Mouse (Mus musculus) midbrain, embryonic 11.5 days (tissue): Measurements from ENCODE around the gene Adgrb3. TPM values are rescaled to one million over a fixed set of nuclear protein-coding genes. Genes with fewer than 3 reads are reported as not detected.
"Not testable (repeated sequence)": the region's sequence is repeated elsewhere in the genome, so short reads cannot be mapped to it uniquely, and the experiment has no call there.

Source experiments
- ATAC-seq: fragments of 200-750 bp; cut with Nextera tagmentation; 2 replicates; pipeline ENCODE4 v1.8.0; 2017; ENCODE audit warnings: moderate TSS enrichment, moderate library complexity; ENCODE audit not compliant: low FRiP score
- DNase-seq: peaks from one replicate; pipeline ENCODE4 v3.0.0; 2015; ENCODE audit warnings: low spot score; ENCODE audit errors: missing footprints
- H3K27ac ChIP-seq: fragments of 300-500 bp; sonication (generic); 2 replicates; pipeline ENCODE4 v1.5.1; 2014; ENCODE audit warnings: low read depth, low read length
- H3K27me3 ChIP-seq: fragments of 300-500 bp; sonication (generic); 2 replicates; pipeline ENCODE4 v1.6.1; 2014; ENCODE audit warnings: mild to moderate bottlenecking, low read length, moderate library complexity, mixed read lengths; ENCODE audit not compliant: control insufficient read depth, insufficient read depth
- H3K36me3 ChIP-seq: fragments of 300-500 bp; sonication (generic); 2 replicates; pipeline ENCODE4 v1.6.1; 2014; ENCODE audit warnings: mild to moderate bottlenecking, low read length, moderate library complexity, mixed read lengths; ENCODE audit not compliant: control insufficient read depth, insufficient read depth
- H3K4me1 ChIP-seq: fragments of 300-500 bp; sonication (generic); 2 replicates; pipeline ENCODE4 v1.6.1; 2014; ENCODE audit warnings: low read length; ENCODE audit not compliant: control insufficient read depth, insufficient read depth
- H3K4me2 ChIP-seq: fragments of 300-500 bp; sonication (generic); 2 replicates; pipeline ENCODE4 v1.6.1; 2014; ENCODE audit warnings: mild to moderate bottlenecking, moderate library complexity
- H3K4me3 ChIP-seq: fragments of 300-500 bp; sonication (generic); 2 replicates; pipeline ENCODE4 v1.5.1; 2014; ENCODE audit warnings: low read depth, low read length
- H3K9ac ChIP-seq: fragments of 300-500 bp; sonication (generic); 2 replicates; pipeline ENCODE4 v1.6.1; 2014; ENCODE audit warnings: low read length
- H3K9me3 ChIP-seq: fragments of 300-500 bp; sonication (generic); 2 replicates; pipeline ENCODE4 v1.6.1; 2016; ENCODE audit warnings: low read length; ENCODE audit not compliant: control insufficient read depth
- WGBS: fragments of 180-500 bp; shearing (Covaris S2); extraction: QIAGEN DNeasy Blood & Tissue Kit; methylation state at CpG from one replicate; pipeline ENCODE4 v1.1.7; 2014; 5-methylcytosine and 5-hydroxymethylcytosine counted together
- polyA plus RNA-seq: library from polyadenylated mRNA; unstranded; fragments of >200 nt; fragmentation: Nextera tagmentation; extraction: Ambion mirVana; gene quantifications from 2 replicates; pipeline ENCODE4 v1.2.1, GENCODE M21; 2014

The Adgrb3 gene
- polyA plus RNA-seq, 1 experiment from 2014 or later = 11.5 TPM

DNA sequence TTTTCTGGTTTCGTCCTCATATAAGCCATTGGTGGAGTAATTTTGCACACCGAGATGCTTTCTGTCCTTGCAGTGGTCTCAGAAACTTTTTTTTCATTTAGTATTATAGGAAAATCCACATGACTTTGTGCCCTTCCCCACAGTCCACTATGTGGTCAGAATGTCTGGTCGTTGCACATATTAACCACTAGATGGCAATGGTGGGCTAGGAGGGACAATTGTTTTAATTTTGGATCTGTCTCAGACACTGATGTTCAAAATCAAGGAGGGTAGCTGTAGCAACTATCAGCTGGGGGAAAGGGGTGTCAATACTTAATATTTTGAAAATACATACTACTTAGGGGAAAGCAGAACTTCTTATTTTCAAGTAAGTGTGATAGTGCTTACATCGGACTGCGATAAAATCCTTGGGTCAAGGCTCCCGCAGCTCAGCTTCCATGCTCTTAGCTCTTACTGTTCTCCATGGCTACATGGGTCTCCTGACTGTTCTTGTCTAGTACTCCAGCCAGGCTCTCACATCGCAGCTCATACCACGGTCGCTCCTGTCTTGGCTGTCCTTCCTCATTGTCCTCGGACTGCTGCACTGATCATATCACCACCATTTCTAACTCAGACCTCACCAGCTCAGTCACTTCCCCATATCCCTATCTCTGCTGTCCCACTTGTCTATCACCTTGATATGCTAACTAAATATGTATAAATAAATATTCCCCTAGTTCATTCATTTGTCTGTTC is 319.0 kb downstream of the Adgrb3 start:
- Histone ChIP-seq H3K27me3 (no peaks in the 10 kb centered on the region), H3K4me3 (no peak overlapping the region), H3K9me3 (no peaks in the 10 kb centered on the region), H3K4me1 (no peaks in the 10 kb centered on the region), H3K27ac (no peak overlapping the region), H3K4me2 (no peak overlapping the region), H3K9ac (no peak overlapping the region), H3K36me3 (no peaks in the 10 kb centered on the region)
- ATAC-seq = peak; percentile 82
- 63% methylated on average over 10 of the region's 10 CpGs for WGBS
- peak; percentile 91 for DNase-seq

DNA sequence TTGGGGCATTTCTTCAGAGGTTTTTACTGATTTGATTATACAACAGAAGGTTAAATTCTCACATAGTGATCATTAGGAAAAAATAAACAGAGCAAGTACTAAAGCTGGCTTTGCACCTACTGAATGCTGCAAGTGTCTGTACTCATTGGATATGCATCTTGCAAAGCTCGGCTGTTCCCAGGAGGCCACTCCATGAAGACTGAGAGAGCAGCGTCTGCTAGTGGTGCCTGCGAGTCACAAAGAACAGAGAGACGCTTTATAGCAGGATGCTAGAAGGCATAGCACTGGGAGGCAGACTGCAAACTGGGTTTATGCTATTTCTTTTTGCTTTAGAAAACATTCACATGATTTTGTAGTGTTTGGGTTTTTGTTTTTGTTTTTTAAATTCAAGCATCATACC is 325.2 kb downstream of the Adgrb3 start:
- ATAC-seq = peak; percentile 83; the same call in 1 of the 2 replicates
- Histone ChIP-seq H3K27ac (no peak overlapping the region), H3K27me3 (no peaks in the 10 kb centered on the region), H3K4me2 (no peak overlapping the region), H3K9me3 (no peaks in the 10 kb centered on the region), H3K4me1 (no peaks in the 10 kb centered on the region), H3K4me3 (no peak overlapping the region), H3K36me3 (no peaks in the 10 kb centered on the region), H3K9ac (no peak overlapping the region)
- no peak for DNase-seq
- 21% methylated on average over 4 of the region's 4 CpGs for WGBS

DNA sequence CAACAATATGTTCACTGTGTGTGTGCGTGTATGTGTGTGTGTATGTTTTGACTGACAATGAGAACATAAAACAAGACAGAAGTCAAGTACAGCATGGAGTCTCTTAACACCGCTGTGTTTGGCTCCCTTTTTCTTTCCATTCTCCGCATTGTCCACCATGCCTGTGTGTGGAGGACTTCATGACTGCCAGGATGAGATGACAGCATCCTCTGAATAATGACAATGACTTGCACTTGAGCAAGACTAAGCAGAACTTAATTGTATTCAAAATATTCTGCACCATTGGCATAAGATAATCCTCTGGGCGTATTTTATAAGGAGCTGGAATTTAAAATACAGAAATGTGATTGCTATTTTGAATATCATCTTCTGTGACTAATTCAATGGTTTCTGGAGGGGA is 326.0 kb downstream of the Adgrb3 start:
- ATAC-seq = no peak
- DNase-seq = no peak
- no peaks in the 10 kb centered on the region for H3K36me3 ChIP-seq
- no peak overlapping the region for H3K9ac ChIP-seq
- 69% methylated on average over 4 of the region's 4 CpGs for WGBS
- no peak overlapping the region for H3K4me2 ChIP-seq
- H3K9me3 ChIP-seq = no peaks in the 10 kb centered on the region
- H3K4me3 ChIP-seq = no peak overlapping the region
- H3K4me1 ChIP-seq = no peaks in the 10 kb centered on the region
- no peak overlapping the region for H3K27ac ChIP-seq
- H3K27me3 ChIP-seq = no peaks in the 10 kb centered on the region

DNA sequence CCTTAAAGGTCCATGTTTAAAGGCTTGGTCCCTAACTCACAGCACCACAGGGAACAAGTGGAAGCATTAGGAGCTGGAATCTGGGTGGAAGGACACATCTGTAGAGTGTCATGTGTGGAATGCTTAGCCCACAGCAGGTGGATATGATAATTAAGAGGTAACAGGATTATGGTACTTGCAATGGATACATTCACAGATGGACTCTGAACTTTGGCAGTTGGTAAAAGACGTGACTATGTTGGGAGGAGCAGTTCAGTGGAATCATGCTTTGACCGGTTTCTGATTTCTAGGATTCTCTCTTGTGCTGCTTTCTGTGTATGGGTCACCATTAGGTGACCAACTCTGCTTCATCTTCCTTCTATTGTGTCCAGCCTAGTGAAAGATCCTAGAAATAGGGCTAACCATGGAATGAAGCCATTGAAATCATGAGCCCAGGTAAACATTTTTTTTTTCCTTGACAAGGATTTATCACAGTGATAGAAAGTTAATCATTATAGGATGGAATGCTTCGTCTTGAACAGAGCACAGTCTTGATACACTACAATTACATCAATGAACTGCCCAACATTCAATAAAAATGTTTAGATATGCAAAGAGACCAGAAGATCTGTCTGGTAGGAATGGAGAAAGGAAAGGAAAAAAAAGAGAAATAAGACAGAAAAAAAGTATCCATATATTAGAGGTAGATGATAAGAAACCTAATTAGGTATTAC is 334.1 kb downstream of the Adgrb3 start:
- ATAC-seq (no peak), DNase-seq (no peak)
- Histone ChIP-seq H3K27me3 (no peaks in the 10 kb centered on the region), H3K36me3 (no peaks in the 10 kb centered on the region), H3K9me3 (no peaks in the 10 kb centered on the region), H3K27ac (no peak overlapping the region), H3K4me3 (no peak overlapping the region), H3K4me2 (no peak overlapping the region), H3K9ac (no peak overlapping the region), H3K4me1 (no peaks in the 10 kb centered on the region)
- 84% methylated on average over 3 of the region's 3 CpGs for WGBS

DNA sequence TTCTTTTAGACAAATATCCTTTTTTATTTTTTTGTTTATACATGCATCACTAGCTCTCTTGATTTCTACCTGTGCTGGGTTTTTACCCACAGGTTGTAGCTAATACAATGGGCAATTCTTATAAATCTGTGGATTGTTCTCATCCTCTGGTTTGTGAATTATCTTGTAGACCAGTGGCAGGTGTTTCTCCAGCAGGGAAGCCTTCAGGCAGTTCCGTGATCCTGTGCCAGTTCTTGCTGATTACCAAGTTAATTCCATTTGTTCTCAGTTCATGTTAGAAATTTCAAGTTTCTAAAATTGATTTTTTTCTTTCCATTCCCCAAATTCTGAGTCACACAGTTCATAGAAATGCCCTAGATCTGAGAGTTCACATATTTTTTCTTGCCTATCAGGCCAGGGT is 338.0 kb downstream of the Adgrb3 start:
- Histone ChIP-seq H3K27me3 (no peaks in the 10 kb centered on the region), H3K27ac (no peak overlapping the region), H3K4me3 (no peak overlapping the region), H3K36me3 (no peaks in the 10 kb centered on the region), H3K9ac (no peak overlapping the region), H3K4me2 (no peak overlapping the region), H3K4me1 (no peaks in the 10 kb centered on the region), H3K9me3 (no peaks in the 10 kb centered on the region)
- no peak for DNase-seq
- ATAC-seq = no peak
- 85% methylated on average over 1 of the region's 1 CpGs for WGBS

DNA sequence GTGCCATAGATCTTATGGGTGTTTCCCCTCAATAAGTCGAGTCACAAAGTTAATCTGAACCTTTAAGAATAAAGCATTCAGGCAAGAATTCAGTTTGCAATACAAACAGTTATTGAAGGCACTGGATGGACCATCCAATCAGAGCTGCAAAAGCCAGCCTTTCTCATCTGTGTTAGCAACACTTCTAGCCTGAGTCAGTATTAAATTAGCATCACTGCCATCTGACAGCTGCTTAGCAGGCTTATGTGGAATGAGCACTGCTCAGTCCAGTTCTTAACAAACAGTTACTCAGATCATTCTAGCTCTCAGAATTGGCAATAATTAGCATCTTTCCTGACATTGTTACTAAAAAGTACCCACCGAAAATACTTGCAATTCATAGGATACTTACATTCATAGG is 339.3 kb downstream of the Adgrb3 start:
- no peak overlapping the region for H3K4me2 ChIP-seq
- ATAC-seq (no peak), DNase-seq (no peak)
- 89% methylated on average over 2 of the region's 2 CpGs for whole genome bisulfite sequencing
- no peaks in the 10 kb centered on the region for H3K4me1 ChIP-seq
- no peaks in the 10 kb centered on the region for H3K9me3 ChIP-seq
- H3K4me3 ChIP-seq = no peak overlapping the region
- no peaks in the 10 kb centered on the region for H3K27me3 ChIP-seq
- H3K36me3 ChIP-seq = no peaks in the 10 kb centered on the region
- H3K9ac ChIP-seq = no peak overlapping the region
- H3K27ac ChIP-seq = no peak overlapping the region

DNA sequence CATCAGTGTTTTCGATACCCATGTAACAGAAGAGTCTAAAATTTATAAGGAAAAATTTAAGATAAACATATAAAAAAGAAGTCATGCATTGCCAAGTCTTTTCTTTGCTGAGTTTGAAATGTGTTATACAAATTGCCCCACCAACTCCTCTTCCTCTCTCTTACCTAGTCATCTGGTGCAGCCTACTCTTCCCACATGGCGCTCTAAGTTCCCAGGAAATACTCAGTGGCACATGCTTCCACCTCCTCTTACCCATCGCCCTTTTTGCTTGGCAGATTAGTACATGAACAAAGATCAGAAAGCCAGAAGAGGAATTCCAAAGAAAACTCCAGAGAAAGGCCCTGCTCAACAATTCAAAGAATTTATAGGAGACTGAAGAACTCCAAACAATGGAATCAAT is 353.8 kb downstream of the Adgrb3 start:
- H3K27me3 ChIP-seq = no peaks in the 10 kb centered on the region
- no peak overlapping the region for H3K4me2 ChIP-seq
- no peaks in the 10 kb centered on the region for H3K9me3 ChIP-seq
- no peak overlapping the region for H3K9ac ChIP-seq
- DNase-seq (no peak), ATAC-seq (no peak)
- no peaks in the 10 kb centered on the region for H3K36me3 ChIP-seq
- H3K4me1 ChIP-seq = no peaks in the 10 kb centered on the region
- no peak overlapping the region for H3K27ac ChIP-seq
- WGBS = 68% methylated on average over 3 of the region's 3 CpGs
- no peak overlapping the region for H3K4me3 ChIP-seq

DNA sequence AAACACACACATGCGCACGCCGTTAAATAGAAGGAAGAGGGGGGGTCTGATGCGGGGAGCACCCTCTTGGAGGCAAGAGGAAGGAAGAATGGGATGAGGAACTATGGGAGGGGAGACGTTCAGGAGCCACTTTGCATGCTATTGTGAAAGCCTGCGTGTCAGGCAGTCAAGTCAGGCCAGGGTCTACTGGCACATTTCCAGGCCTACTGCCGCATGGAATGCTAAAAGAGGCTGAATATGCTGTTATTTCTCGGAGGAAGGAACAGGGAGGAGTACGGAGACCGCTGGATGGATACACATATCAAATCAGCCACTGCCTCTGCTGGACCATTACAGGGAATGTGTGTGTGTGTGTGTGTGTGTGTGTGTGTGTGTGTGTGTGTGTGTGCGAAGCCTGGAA is 355.0 kb downstream of the Adgrb3 start:
- H3K9ac ChIP-seq = no peak overlapping the region
- no peak for DNase-seq
- no peak overlapping the region for H3K4me3 ChIP-seq
- 89% methylated on average over 11 of the region's 11 CpGs for WGBS
- no peaks in the 10 kb centered on the region for H3K9me3 ChIP-seq
- no peaks in the 10 kb centered on the region for H3K36me3 ChIP-seq
- no peaks in the 10 kb centered on the region for H3K4me1 ChIP-seq
- no peak overlapping the region for H3K27ac ChIP-seq
- no peak overlapping the region for H3K4me2 ChIP-seq
- no peaks in the 10 kb centered on the region for H3K27me3 ChIP-seq
- no peak for ATAC-seq

DNA sequence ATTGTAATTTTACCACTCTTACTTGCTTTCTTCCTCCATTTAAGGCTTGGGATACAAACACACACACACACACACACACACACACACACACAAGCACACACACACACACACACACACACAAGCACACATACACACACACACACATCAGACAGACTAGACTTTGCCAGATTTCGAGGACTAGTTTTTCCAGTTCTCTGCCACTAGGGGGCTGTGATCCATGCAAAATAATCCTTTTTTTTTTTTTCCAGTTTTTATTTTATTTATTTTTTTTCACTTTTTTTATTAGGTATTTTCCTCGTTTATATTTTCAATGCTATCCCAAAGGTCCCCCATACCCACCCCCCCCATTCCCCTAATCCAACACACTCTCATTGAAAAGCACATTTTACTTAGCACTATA is 357.9 kb downstream of the Adgrb3 start:
- H3K9ac ChIP-seq, H3K4me2 ChIP-seq, H3K36me3 ChIP-seq, H3K27ac ChIP-seq, H3K4me1 ChIP-seq, DNase-seq, ATAC-seq, H3K4me3 ChIP-seq, H3K27me3 ChIP-seq, H3K9me3 ChIP-seq: not testable (repeated sequence)
- WGBS = 47% methylated on average over 2 of the region's 2 CpGs
